Mouse (Mus musculus) hindbrain, postnatal 0 days (tissue): ENCODE data around the gene Clic4. TPM values are rescaled to one million over a fixed set of nuclear protein-coding genes. Genes with fewer than 3 reads are reported as not detected.
A peak's percentile ranks its signal among the peaks of the same experiment; 100 is the strongest.

ENCODE experiments used
- ATAC-seq: fragments of 200-750 bp; cut with Nextera tagmentation; 2 replicates; pipeline ENCODE4 v1.8.0; 2017; ENCODE audit warnings: mild to moderate bottlenecking, moderate TSS enrichment, moderate library complexity
- DNase-seq: peaks from one replicate; pipeline ENCODE4 v3.0.0-alpha.2; 2015; ENCODE audit warnings: low spot score
- H3K27ac ChIP-seq: fragments of 300-500 bp; sonication (generic); 2 replicates; pipeline ENCODE4 v1.5.1; 2014; ENCODE audit warnings: mild to moderate bottlenecking
- H3K27me3 ChIP-seq: fragments of 300-500 bp; sonication (generic); 2 replicates; pipeline ENCODE4 v1.6.1; 2014; ENCODE audit warnings: low read length, mixed read lengths; ENCODE audit not compliant: insufficient read depth
- H3K36me3 ChIP-seq: fragments of 300-500 bp; sonication (generic); 2 replicates; pipeline ENCODE4 v1.6.1; 2014; ENCODE audit warnings: low read length, mixed read lengths; ENCODE audit not compliant: insufficient read depth
- H3K4me1 ChIP-seq: fragments of 300-500 bp; sonication (generic); 2 replicates; pipeline ENCODE4 v1.6.1; 2014; ENCODE audit warnings: antibody characterized with exemption, low read length, mixed read lengths; ENCODE audit not compliant: insufficient read depth
- H3K4me2 ChIP-seq: fragments of 300-500 bp; sonication (generic); 2 replicates; pipeline ENCODE4 v1.6.1; 2014; ENCODE audit warnings: low read depth, mild to moderate bottlenecking, low read length, moderate library complexity, mixed read lengths
- H3K4me3 ChIP-seq: fragments of 300-500 bp; sonication (generic); 2 replicates; pipeline ENCODE4 v1.5.1; 2014; ENCODE audit warnings: low read length
- H3K9ac ChIP-seq: fragments of 300-500 bp; sonication (generic); replicated peaks from 2 replicates; pipeline ENCODE4 v1.6.1; 2014; ENCODE audit warnings: mild to moderate bottlenecking, low read length, moderate library complexity, mixed read lengths
- H3K9me3 ChIP-seq: fragments of 300-500 bp; sonication (generic); 2 replicates; pipeline ENCODE4 v1.6.1; 2016; ENCODE audit warnings: low read length, mixed read lengths
- CTCF ChIP-seq: IDR thresholded peaks from 2 replicates; pipeline ENCODE4 v1.5.1; 2016; ENCODE audit warnings: antibody characterized with exemption, control low read depth, low read depth
- WGBS: fragments of 180-500 bp; shearing (Covaris S2); extraction: QIAGEN DNeasy Blood & Tissue Kit; methylation state at CpG from one replicate; pipeline ENCODE4 v1.1.7; 2014; 5-methylcytosine and 5-hydroxymethylcytosine counted together
- polyA plus RNA-seq: library from polyadenylated mRNA; unstranded; fragments of >200 nt; fragmentation: Nextera tagmentation; extraction: Ambion mirVana; gene quantifications from 2 replicates; pipeline ENCODE4 v1.2.1, GENCODE M21; 2015
- total RNA-seq: library from RNA; depleted of rRNA; stranded (reverse); fragments of >200 nt; gene quantifications from 2 replicates; pipeline ENCODE4 v1.2.3, GENCODE M21; 2014

Clic4 gene
- total and polyA plus RNA-seq, 2 experiments from 2014 or later, result 57.1 to 70.1 TPM

GRCm38 (mm10) chr4:135276681-135277379, 4.2 kb upstream of the Clic4 start:
- DNase-seq, result no peak
- Histone ChIP-seq H3K4me2 (no peak overlapping the region), H3K9ac (no peak overlapping the region), H3K36me3 (no peaks in the 10 kb centered on the region), H3K27me3 (no peaks in the 10 kb centered on the region), H3K27ac (no peak overlapping the region), H3K4me1 (no peaks in the 10 kb centered on the region), H3K9me3 (no peaks in the 10 kb centered on the region), H3K4me3 (no peak overlapping the region)
- WGBS, result 68% methylated on average over 4 of the region's 4 CpGs
- no peak for TF ChIP-seq CTCF
- ATAC-seq, result no peak

DNA sequence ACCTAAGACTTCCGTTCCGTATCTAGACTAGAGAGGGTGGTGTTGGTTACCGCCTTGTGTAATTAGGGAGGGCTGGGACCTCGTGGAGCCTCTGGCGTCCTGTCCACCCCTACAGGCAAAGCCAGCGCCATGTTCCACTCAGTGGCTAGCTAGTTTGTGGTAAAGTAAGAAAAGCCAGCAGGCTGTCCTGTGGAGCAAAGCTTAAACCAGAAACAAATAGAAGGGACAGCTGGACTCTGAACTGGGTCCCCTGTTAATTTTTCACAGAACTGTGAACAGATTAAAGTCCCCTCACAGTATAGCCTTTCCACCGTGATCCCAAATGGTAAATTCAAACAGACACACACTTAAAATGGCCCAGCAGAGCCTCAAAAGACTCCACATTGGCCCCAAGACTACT, 2.1 kb upstream of the Clic4 start:
- Histone ChIP-seq H3K4me3 (no peak overlapping the region), H3K36me3 (no peaks in the 10 kb centered on the region), H3K9me3 (no peaks in the 10 kb centered on the region), H3K27me3 (no peaks in the 10 kb centered on the region), H3K9ac (no peak overlapping the region), H3K27ac (no peak overlapping the region), H3K4me1 (no peaks in the 10 kb centered on the region), H3K4me2 (no peak overlapping the region)
- TF ChIP-seq CTCF, result no peak
- DNase-seq, result no peak
- 67% methylated on average over 7 of the region's 7 CpGs for WGBS
- ATAC-seq, result no peak

GRCm38 (mm10) chr4:135273307-135273682, 681 bp upstream of the Clic4 start:
- no peak for TF ChIP-seq CTCF
- H3K27ac ChIP-seq, result peak overlapping the region; percentile 45; the same call in 1 of the 2 replicates
- DNase-seq (no peak), ATAC-seq (no peak)
- H3K9ac ChIP-seq, result peak overlapping the region; percentile 76; the same call in 1 of the 2 replicates
- no peaks in the 10 kb centered on the region for H3K27me3 ChIP-seq
- 6% methylated on average over 17 of the region's 17 CpGs for WGBS
- H3K9me3 ChIP-seq, result no peaks in the 10 kb centered on the region
- H3K36me3 ChIP-seq, result no peaks in the 10 kb centered on the region
- peak overlapping the region; percentile 78 for H3K4me2 ChIP-seq
- no peaks in the 10 kb centered on the region for H3K4me1 ChIP-seq
- H3K4me3 ChIP-seq, result peak overlapping the region; percentile 79

DNA sequence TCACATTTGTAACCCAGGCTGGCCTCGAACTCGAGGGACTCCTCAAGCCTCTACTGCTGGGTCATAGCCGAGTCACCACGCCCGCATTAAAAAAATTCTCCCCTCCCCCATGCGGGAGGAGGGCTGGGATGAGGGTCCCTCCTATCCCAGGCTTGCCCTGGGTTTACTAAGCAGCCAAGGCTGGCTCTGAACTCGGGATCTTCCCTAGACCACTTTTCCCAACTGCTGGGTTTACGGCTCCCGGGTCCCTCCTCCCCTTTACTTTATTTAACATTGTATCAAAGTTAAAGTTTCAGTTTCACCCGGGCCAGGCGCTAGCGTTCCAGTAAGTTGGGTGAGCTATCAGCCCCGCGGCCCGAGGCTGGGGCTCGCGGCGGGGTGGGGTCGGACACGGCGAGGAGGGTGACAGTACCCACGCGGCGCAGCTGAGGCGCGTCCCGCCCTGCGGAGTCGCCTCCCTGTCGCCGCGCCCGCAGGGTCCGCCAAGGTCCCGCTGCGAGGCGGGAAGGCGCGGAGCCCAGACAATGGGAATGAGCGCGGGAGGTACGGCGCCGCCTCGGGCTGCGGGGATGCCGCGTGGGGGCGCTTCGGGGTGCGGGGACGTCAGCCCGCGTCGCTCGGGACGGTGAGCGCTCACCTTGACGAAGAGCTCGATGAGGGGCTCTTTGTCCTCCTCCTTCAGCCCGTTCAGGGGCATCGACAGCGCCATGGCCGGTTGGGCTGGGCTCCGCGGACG, 565 bp downstream of the Clic4 start:
- DNase-seq (peak; percentile 55), ATAC-seq (peak; percentile 44; the same call in 1 of the 2 replicates)
- Histone ChIP-seq H3K9me3 (no peaks in the 10 kb centered on the region), H3K27ac (peak overlapping the region; percentile 88), H3K36me3 (no peaks in the 10 kb centered on the region), H3K9ac (peak overlapping the region; percentile 76), H3K27me3 (no peaks in the 10 kb centered on the region), H3K4me2 (peak overlapping the region; percentile 78), H3K4me3 (peak overlapping the region; percentile 79), H3K4me1 (peaks cover 6% of the 10 kb centered on the region; the same call in 1 of the 2 replicates)
- 4% methylated on average over 53 of the region's 67 CpGs for WGBS
- no peak; the same call in 1 of the 2 replicates for TF ChIP-seq CTCF

GRCm38 (mm10) chr4:135271419-135271828, 1.2 kb downstream of the Clic4 start:
- Histone ChIP-seq H3K9me3 (no peaks in the 10 kb centered on the region), H3K9ac (peak overlapping the region; percentile 76), H3K4me2 (peak overlapping the region; percentile 78), H3K4me1 (peaks cover 6% of the 10 kb centered on the region; the same call in 1 of the 2 replicates), H3K27me3 (no peaks in the 10 kb centered on the region), H3K4me3 (peak overlapping the region; percentile 79), H3K27ac (peak overlapping the region; percentile 88; the same call in 1 of the 2 replicates), H3K36me3 (no peaks in the 10 kb centered on the region)
- ATAC-seq, result no peak
- under 1% methylated on average over 20 of the region's 20 CpGs for WGBS
- DNase-seq, result peak; percentile 58
- TF ChIP-seq CTCF, result no peak

- Histone ChIP-seq H3K36me3 (no peaks in the 10 kb centered on the region), H3K4me2 (peak overlapping the region; percentile 78; the same call in 1 of the 2 replicates), H3K9ac (no peak overlapping the region), H3K4me1 (peaks cover 6% of the 10 kb centered on the region; the same call in 1 of the 2 replicates), H3K27ac (no peak overlapping the region), H3K4me3 (peak overlapping the region; percentile 79; the same call in 1 of the 2 replicates), H3K9me3 (no peaks in the 10 kb centered on the region), H3K27me3 (no peaks in the 10 kb centered on the region)
- DNase-seq (no peak), ATAC-seq (no peak)
- WGBS, result 63% methylated on average over 8 of the region's 8 CpGs
- TF ChIP-seq CTCF, result no peak
These were observed 2.1 kb downstream of the Clic4 start for GRCm38 (mm10) chr4:135270476-135270875.
